Mouse (Mus musculus): ENCODE measurements at regions not wholly inside any gene's neighbourhood (a gene's known extent, or its start where the extent isn't known, plus 50 kb on each side); places are given as distances from the start of the nearest gene placed in this dataset.
"Not testable (repeated sequence)": the region's sequence is repeated elsewhere in the genome, so short reads cannot be mapped to it uniquely, and the experiment has no call there.

DNA sequence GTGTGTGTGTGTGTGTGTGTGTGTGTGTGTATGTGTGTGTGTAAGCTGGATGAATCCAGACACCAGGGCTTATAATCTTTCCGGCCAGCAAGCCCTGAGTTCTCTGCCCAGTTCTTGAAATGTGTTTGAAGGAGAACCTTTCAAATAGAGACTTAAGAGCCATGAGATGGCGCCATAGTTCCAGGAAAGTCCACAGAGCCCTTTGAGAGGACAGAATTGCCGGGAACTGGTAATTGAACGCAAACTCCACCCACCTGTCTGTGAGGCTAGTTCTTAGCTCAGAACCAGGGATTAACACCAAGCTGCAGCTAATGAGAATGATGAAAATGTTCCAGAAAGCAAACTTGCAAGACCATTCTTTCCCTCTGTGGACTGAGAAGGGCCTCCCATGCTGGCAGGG is 72.2 kb downstream of the Trim42 start:
- DNase-seq (ENCODE audit: low spot score in 2 of 2) = peak in 1 of 2 experiments; percentile 32

GRCm38 (mm10) chr9:97295770-97296169 is 74.0 kb downstream of the Trim42 start:
- peak in 1 of 2 experiments; percentile 43 for DNase-seq (ENCODE audit: low spot score in 2 of 2)

GRCm38 (mm10) chr9:97291870-97292269 is 77.9 kb downstream of the Trim42 start:
- no peak for DNase-seq (ENCODE audit: low spot score in 2 of 2)

- DNase-seq (ENCODE audit: low spot score in 2 of 2) = no peak
Measured at GRCm38 (mm10) chr9:97284282-97284802, 85.4 kb downstream of the Trim42 start.

DNA sequence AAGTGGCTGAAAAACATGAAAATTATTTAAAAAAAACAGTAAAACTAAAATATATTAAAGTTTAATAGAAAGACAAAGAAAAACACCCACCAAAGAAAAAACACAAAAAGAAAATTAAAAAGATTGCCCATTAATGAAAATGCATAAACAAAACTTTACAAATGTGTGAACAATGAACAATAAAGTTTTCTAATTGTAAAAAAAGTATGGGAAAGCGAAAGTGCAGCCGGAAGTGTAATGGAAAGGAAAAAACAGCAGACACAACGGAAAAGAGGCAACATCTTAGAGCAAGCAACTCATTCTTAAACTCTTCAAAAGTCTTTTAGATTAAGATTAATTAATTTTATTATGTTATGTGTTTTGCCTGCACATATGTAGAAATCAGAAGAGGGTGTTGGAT is 87.7 kb downstream of the Trim42 start:
- no peak for DNase-seq (ENCODE audit: low spot score in 2 of 2)

- DNase-seq (ENCODE audit: low spot score in 2 of 2) = not testable (repeated sequence)
Measured at GRCm38 (mm10) chr9:97275449-97275848, 94.3 kb downstream of the Trim42 start.

GRCm38 (mm10) chr9:97273891-97274290 is 95.9 kb downstream of the Trim42 start:
- no peak for DNase-seq (ENCODE audit: low spot score in 2 of 2)

DNA sequence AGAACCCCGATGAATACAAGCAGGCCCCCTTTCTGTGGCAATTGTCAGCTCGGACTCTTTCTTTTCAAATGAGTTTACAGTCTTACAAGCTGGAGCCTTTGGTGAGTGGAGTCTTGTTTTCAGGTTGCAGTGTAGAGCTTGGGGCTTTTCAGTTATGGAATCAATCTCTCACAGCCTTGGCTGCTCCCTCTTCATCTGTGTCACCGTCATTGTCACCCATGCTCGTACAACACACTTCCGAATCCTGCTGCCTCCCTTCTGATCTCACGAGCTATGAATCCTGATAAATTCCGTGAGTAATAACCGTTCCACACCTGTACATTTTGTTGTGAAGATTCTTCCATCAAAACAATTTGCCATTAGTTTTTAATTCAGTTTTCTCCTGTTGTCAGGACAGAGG is 97.7 kb downstream of the Trim42 start:
- no peak for DNase-seq (ENCODE audit: low spot score in 2 of 2)

DNA sequence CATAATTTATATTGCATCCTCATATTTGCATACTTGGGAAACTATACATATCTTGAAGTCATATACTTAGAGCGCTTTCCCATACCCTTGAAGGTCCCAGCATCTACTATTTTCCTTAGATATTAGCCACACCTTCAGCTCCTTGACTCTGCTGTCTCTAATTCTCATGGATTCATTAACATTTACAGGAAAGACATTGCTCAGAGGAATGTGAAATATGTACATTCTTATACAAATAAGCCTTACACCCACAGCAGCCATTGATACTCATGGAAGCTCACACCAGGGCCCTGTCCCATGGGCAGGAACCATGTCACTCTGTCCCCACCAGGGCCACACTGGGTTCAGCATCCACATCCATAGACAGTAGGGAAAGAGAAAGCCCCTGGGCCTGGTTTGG is 122.1 kb downstream of the Trim42 start:
- DNase-seq (ENCODE audit: low spot score in 2 of 2) = no peak

DNA sequence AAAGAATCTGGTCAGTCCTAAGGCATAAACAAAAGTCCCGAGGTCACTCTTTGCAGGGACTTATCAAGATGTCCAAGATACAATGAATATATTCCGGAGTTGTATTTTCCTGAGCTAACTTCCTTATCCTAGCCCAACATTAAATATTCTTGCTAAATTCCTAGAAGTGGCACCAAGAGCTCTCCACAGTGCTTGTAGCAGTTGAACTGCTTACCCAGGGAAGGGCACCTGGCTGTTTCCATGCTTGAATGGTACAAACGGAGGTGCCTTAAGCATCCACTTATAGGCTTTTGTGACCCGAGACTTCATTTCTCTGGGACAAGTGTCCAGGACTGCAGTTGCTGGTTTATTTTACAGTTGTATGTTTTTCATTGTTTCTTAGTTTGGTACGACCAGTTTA is 115.1 kb upstream of the Slc25a36 start:
- no peak for DNase-seq (ENCODE audit: low spot score in 2 of 2)

DNA sequence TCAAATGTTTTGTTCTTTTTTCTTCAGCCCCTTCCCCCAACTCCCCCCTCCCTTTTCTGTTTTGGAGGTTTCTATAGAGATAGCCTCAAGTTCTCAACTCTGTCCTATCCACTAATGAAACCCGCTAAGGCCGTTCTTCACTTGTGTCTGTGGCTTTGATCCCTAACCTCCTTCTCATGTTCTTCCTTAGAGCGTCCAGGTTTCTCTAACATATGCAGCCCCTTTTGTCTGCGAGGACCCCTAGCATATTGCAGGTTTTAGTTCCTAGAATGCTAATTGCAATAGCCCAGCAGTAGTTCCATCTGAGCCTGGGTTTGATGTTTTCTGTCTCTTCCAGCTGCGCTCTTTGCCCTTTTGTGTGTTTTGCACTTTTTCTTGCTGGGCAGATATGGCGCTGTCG is 113.6 kb upstream of the Slc25a36 start:
- DNase-seq (ENCODE audit: low spot score in 2 of 2) = no peak

GRCm38 (mm10) chr9:97214806-97215205 is 103.8 kb upstream of the Slc25a36 start:
- DNase-seq (ENCODE audit: low spot score in 2 of 2) = no peak

GRCm38 (mm10) chr9:97190321-97190860 is 79.4 kb upstream of the Slc25a36 start:
- no peak for DNase-seq (ENCODE audit: low spot score in 2 of 2)

DNA sequence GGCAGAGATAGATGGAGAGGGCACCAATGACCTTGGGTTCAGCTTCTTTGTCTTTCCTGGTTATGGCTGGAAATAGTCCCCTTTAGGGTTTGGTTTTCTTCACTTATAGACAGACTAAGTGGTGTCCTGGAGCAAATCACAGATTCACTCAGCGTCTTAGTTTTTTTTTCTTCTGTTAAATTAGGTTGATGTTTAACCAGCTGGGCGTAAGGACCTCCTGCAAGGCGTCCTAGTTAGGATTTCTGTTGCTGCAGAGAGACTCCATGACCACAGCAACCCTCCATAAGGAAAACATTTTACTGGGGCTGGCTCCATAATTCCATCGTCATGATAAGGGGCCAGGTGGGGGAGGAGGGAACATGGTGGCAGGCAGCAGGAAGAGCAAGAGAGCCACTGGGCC is 78.7 kb upstream of the Slc25a36 start:
- no peak for DNase-seq (ENCODE audit: low spot score in 2 of 2)

- DNase-seq (ENCODE audit: low spot score in 2 of 2) = no peak
Measured at GRCm38 (mm10) chr9:97188616-97189330, 77.8 kb upstream of the Slc25a36 start.

DNA sequence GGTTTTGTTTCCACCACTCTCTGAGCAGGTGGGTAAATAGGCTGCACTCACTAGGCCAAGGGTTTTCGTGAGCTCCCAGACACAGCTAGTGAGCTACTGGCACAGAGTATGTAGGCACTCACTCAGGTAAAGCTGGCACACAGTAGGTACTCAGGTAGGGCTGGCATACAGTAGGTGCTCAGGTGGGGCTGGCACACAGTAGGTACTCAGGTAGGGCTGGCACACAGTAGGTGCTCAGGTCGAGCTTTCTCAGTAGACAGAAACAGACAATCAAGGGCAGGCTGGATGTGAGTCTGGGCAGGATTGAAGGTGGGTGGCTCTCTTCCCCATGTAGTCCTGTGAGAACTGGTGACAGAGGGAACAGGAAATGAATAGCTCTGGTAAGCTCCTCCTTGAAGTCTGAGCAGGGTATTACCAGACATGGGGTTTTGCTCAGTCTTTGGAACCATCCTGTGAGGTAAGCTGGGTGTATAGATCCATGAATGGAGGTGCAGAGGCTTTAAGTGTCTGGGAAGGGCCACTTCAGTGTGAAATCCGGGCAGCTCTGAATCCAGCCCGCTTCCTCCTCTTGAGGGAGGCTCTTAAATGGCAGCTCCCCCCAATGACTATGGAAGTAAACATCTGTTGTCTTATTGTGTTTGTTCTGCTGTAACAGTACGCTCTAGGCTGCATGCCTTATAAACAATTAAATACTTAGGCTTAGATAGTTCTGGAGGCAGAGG is 62.4 kb upstream of the Slc25a36 start:
- no peak for DNase-seq (ENCODE audit: low spot score in 2 of 2)

GRCm38 (mm10) chr9:97172075-97172474 is 61.1 kb upstream of the Slc25a36 start:
- DNase-seq (ENCODE audit: low spot score in 2 of 2) = peak in 1 of 2 experiments; percentile 27

DNA sequence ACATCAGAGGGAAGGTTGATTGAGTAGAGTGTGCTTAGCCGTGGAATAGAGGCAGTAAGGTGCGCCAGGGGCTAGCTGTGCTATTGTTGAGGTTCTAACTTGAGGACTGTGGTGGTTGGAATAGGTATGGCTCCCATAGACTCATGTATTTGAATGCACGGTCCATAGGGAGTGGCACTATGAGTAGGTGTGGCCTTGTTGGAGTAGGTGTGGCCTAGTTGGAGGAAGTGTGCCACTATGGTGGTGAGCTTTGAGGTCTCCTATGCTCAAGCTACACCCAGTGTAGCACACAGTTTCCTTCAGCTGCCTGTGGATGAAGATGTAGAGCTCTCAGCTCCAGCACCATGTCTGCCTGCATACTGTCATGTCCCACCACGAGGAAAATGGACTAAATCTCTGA is 60.5 kb upstream of the Slc25a36 start:
- no peak for DNase-seq (ENCODE audit: low spot score in 2 of 2)

DNA sequence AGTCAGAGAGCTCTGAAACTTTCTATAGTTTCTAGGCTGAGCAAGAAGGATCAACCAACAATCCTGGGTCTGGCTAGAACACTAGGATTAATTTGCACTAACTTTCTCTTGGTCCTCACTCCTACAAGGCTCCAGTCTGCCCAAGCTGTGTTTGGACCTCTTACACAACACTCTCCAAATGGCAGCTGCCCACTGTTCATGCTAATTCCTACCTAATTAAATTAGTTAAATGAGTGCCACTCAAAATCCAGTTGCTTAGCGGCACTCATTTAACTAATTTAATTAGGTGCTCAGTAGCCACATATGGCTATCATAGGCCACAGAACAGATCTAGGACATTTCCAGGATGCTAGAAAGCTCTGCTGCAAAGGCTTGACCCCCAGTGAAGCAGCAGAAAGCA is 59.9 kb upstream of the Slc25a36 start:
- DNase-seq (ENCODE audit: low spot score in 2 of 2) = no peak

DNA sequence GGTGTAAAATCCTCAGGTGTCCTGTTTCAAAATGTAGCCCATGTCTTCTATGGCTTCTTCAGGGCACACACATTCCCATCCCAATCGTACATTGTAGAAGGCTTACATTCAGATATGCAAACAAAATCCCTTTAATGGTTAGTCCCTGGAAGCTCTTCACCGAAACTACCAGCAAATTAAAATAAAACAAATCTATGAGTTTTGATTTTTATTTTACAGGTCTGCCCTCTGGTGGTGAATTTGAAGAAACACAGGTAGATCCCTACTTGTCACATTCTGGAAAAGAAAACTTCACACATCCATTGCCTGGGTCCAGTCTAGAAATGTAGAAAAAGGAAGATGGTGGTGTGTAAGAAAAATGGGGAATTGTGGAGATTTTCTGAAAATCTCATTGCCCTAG is 51.5 kb upstream of the Slc25a36 start:
- no peak for DNase-seq (ENCODE audit: low spot score in 2 of 2)
